Mouse (Mus musculus) hindbrain, postnatal 0 days (tissue): ENCODE results near the gene Cradd. TPM values are rescaled to one million over a fixed set of nuclear protein-coding genes. Genes with fewer than 3 reads are reported as not detected.

Source experiments
- ATAC-seq: fragments of 200-750 bp; cut with Nextera tagmentation; 2 replicates; pipeline ENCODE4 v1.8.0; 2017; ENCODE audit warnings: mild to moderate bottlenecking, moderate TSS enrichment, moderate library complexity
- DNase-seq: peaks from one replicate; pipeline ENCODE4 v3.0.0-alpha.2; 2015; ENCODE audit warnings: low spot score
- H3K27ac ChIP-seq: fragments of 300-500 bp; sonication (generic); 2 replicates; pipeline ENCODE4 v1.5.1; 2014; ENCODE audit warnings: mild to moderate bottlenecking
- H3K27me3 ChIP-seq: fragments of 300-500 bp; sonication (generic); 2 replicates; pipeline ENCODE4 v1.6.1; 2014; ENCODE audit warnings: low read length, mixed read lengths; ENCODE audit not compliant: insufficient read depth
- H3K36me3 ChIP-seq: fragments of 300-500 bp; sonication (generic); 2 replicates; pipeline ENCODE4 v1.6.1; 2014; ENCODE audit warnings: low read length, mixed read lengths; ENCODE audit not compliant: insufficient read depth
- H3K4me1 ChIP-seq: fragments of 300-500 bp; sonication (generic); 2 replicates; pipeline ENCODE4 v1.6.1; 2014; ENCODE audit warnings: antibody characterized with exemption, low read length, mixed read lengths; ENCODE audit not compliant: insufficient read depth
- H3K4me2 ChIP-seq: fragments of 300-500 bp; sonication (generic); 2 replicates; pipeline ENCODE4 v1.6.1; 2014; ENCODE audit warnings: low read depth, mild to moderate bottlenecking, low read length, moderate library complexity, mixed read lengths
- H3K4me3 ChIP-seq: fragments of 300-500 bp; sonication (generic); 2 replicates; pipeline ENCODE4 v1.5.1; 2014; ENCODE audit warnings: low read length
- H3K9ac ChIP-seq: fragments of 300-500 bp; sonication (generic); replicated peaks from 2 replicates; pipeline ENCODE4 v1.6.1; 2014; ENCODE audit warnings: mild to moderate bottlenecking, low read length, moderate library complexity, mixed read lengths
- H3K9me3 ChIP-seq: fragments of 300-500 bp; sonication (generic); 2 replicates; pipeline ENCODE4 v1.6.1; 2016; ENCODE audit warnings: low read length, mixed read lengths
- CTCF ChIP-seq: IDR thresholded peaks from 2 replicates; pipeline ENCODE4 v1.5.1; 2016; ENCODE audit warnings: antibody characterized with exemption, control low read depth, low read depth
- WGBS: fragments of 180-500 bp; shearing (Covaris S2); extraction: QIAGEN DNeasy Blood & Tissue Kit; methylation state at CpG from one replicate; pipeline ENCODE4 v1.1.7; 2014; 5-methylcytosine and 5-hydroxymethylcytosine counted together
- polyA plus RNA-seq: library from polyadenylated mRNA; unstranded; fragments of >200 nt; fragmentation: Nextera tagmentation; extraction: Ambion mirVana; gene quantifications from 2 replicates; pipeline ENCODE4 v1.2.1, GENCODE M21; 2015
- total RNA-seq: library from RNA; depleted of rRNA; stranded (reverse); fragments of >200 nt; gene quantifications from 2 replicates; pipeline ENCODE4 v1.2.3, GENCODE M21; 2014

The Cradd gene
- total and polyA plus RNA-seq, 2 experiments from 2014 or later = 8.9 to 15.5 TPM

DNA sequence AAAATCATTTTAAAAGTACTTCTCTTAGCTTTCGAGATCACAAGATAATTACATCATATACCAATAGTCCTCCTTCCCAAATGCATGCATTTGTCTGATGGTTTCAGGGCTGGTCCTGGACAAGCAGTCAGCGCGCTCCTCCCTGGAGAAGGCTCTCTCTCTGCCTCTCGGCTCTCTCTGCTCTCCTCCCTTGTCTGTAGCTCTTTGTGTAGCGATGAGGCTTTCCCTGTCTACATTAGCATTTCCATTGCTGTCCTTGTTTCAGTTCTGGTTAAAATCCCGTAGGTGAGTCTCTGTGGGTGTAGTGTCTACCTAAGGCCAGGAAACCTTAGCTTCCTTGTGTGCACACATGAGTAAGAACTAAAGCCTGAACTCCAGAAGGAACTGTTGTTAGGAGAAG is 30.1 kb upstream of the Cradd start:
- H3K9ac ChIP-seq = no peak overlapping the region
- H3K27me3 ChIP-seq = no peaks in the 10 kb centered on the region
- H3K36me3 ChIP-seq = no peaks in the 10 kb centered on the region
- H3K4me2 ChIP-seq = no peak overlapping the region
- no peaks in the 10 kb centered on the region for H3K9me3 ChIP-seq
- no peak for TF ChIP-seq CTCF
- 55% methylated on average over 6 of the region's 6 CpGs for WGBS
- ATAC-seq (no peak), DNase-seq (no peak)
- no peak overlapping the region for H3K4me3 ChIP-seq
- H3K27ac ChIP-seq = no peak overlapping the region
- no peaks in the 10 kb centered on the region for H3K4me1 ChIP-seq

GRCm38 (mm10) chr10:95348457-95348856 is 24.5 kb upstream of the Cradd start:
- no peak overlapping the region for H3K9ac ChIP-seq
- no peak overlapping the region for H3K4me2 ChIP-seq
- no peaks in the 10 kb centered on the region for H3K9me3 ChIP-seq
- H3K4me3 ChIP-seq = no peak overlapping the region
- H3K27me3 ChIP-seq = no peaks in the 10 kb centered on the region
- no peaks in the 10 kb centered on the region for H3K4me1 ChIP-seq
- 84% methylated on average over 3 of the region's 3 CpGs for WGBS
- ATAC-seq (no peak), DNase-seq (no peak)
- no peak overlapping the region for H3K27ac ChIP-seq
- H3K36me3 ChIP-seq = no peaks in the 10 kb centered on the region
- TF ChIP-seq CTCF = no peak

GRCm38 (mm10) chr10:95347776-95348175 is 23.8 kb upstream of the Cradd start:
- Histone ChIP-seq H3K4me2 (no peak overlapping the region), H3K27ac (no peak overlapping the region), H3K9ac (no peak overlapping the region), H3K9me3 (no peaks in the 10 kb centered on the region), H3K4me1 (no peaks in the 10 kb centered on the region), H3K4me3 (no peak overlapping the region), H3K27me3 (no peaks in the 10 kb centered on the region), H3K36me3 (no peaks in the 10 kb centered on the region)
- ATAC-seq (no peak), DNase-seq (no peak)
- 94% methylated on average over 3 of the region's 3 CpGs for WGBS
- TF ChIP-seq CTCF = no peak

- ATAC-seq (no peak), DNase-seq (no peak)
- no peak overlapping the region for H3K4me2 ChIP-seq
- 88% methylated on average over 10 of the region's 10 CpGs for WGBS
- H3K4me1 ChIP-seq = no peaks in the 10 kb centered on the region
- H3K36me3 ChIP-seq = no peaks in the 10 kb centered on the region
- H3K27ac ChIP-seq = no peak overlapping the region
- no peaks in the 10 kb centered on the region for H3K9me3 ChIP-seq
- H3K4me3 ChIP-seq = no peak overlapping the region
- H3K9ac ChIP-seq = no peak overlapping the region
- TF ChIP-seq CTCF = no peak
- H3K27me3 ChIP-seq = no peaks in the 10 kb centered on the region
Measured at GRCm38 (mm10) chr10:95342833-95343590, 19.1 kb upstream of the Cradd start.

GRCm38 (mm10) chr10:95340676-95341075 is 16.7 kb upstream of the Cradd start:
- DNase-seq = no peak
- Histone ChIP-seq H3K9me3 (no peaks in the 10 kb centered on the region), H3K27me3 (no peaks in the 10 kb centered on the region), H3K9ac (no peak overlapping the region), H3K4me2 (no peak overlapping the region), H3K36me3 (no peaks in the 10 kb centered on the region), H3K4me3 (no peak overlapping the region), H3K27ac (no peak overlapping the region), H3K4me1 (no peaks in the 10 kb centered on the region)
- ATAC-seq = no peak
- TF ChIP-seq CTCF = no peak
- WGBS = 84% methylated on average over 4 of the region's 4 CpGs

GRCm38 (mm10) chr10:95337589-95337988 is 13.7 kb upstream of the Cradd start:
- no peak overlapping the region for H3K9ac ChIP-seq
- H3K27me3 ChIP-seq = no peaks in the 10 kb centered on the region
- no peak overlapping the region for H3K4me3 ChIP-seq
- no peak for TF ChIP-seq CTCF
- ATAC-seq (no peak), DNase-seq (no peak)
- H3K9me3 ChIP-seq = no peaks in the 10 kb centered on the region
- no peaks in the 10 kb centered on the region for H3K4me1 ChIP-seq
- H3K27ac ChIP-seq = no peak overlapping the region
- 68% methylated on average over 5 of the region's 5 CpGs for WGBS
- H3K36me3 ChIP-seq = no peaks in the 10 kb centered on the region
- no peak overlapping the region for H3K4me2 ChIP-seq

DNA sequence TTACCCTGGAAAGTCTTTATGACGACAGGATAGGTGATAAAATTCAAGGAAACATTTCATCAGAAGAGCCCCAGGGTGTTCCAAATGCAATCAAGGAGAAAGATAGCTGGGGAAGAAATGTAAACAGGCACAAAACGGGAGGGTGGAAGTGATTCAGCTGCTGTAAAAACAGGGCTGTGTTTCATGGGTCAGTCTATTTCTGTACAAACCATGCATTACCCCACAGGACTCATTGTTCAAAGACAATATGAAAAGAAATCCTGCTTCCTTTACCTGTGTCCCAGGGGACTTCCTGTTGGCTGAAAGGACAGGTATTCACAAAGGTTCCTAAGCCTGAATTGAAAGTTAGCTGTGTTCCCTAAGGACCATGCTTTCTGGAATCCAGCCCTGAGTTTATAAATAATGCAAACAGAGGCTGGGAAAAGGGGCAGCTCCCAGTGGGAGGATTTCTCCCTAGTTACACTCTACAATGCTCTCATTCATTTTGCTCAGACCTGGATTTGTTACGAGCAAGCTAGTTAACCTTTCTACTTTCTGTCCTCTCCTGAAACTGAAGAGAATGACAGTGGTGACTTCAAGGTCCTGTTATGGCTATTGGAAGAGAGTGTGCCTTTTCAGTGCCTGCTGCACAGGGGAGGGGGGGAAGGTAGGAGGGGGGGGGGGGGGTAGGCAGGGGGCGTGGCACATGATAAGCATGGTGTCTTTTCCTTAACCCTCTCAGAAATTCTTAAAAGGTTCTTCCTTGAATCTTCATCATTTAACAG is 13.0 kb upstream of the Cradd start:
- DNase-seq (peak; percentile 52), ATAC-seq (0 out of 2 replicates have a peak, but pooled peaks have one; percentile 56)
- Histone ChIP-seq H3K36me3 (no peaks in the 10 kb centered on the region), H3K27me3 (no peaks in the 10 kb centered on the region), H3K9ac (no peak overlapping the region), H3K4me2 (no peak overlapping the region), H3K27ac (no peak overlapping the region), H3K4me1 (no peaks in the 10 kb centered on the region), H3K4me3 (no peak overlapping the region), H3K9me3 (no peaks in the 10 kb centered on the region)
- TF ChIP-seq CTCF = no peak
- WGBS = 5% methylated on average over 4 of the region's 4 CpGs
